Mouse (Mus musculus): Measurements from ENCODE around the gene Map4k2. TPM values are rescaled to one million over a fixed set of nuclear protein-coding genes. Genes with fewer than 3 reads are reported as not detected.
A peak's percentile ranks its signal among the peaks of the same experiment; 100 is the strongest.

The Map4k2 gene
- polyA plus RNA-seq, 1 experiment: 24.3 TPM

- no peak overlapping the region for H3K4me3 ChIP-seq (ENCODE audit: insufficient read depth, low read length)
- TF ChIP-seq CTCF (IDR thresholded peaks at IDR 0.05; ENCODE audit: borderline replicate concordance, insufficient read depth, low read length): peak; percentile 67; the same call in 1 of the 2 replicates
- no peak for TF ChIP-seq POLR2A (IDR thresholded peaks at IDR 0.05; ENCODE audit: low read depth, low read length)
- peaks cover 7% of the 10 kb centered on the region for H3K4me1 ChIP-seq (ENCODE audit: control insufficient read depth, insufficient read depth, low read length)
- H3K27ac ChIP-seq (ENCODE audit: insufficient read depth, low read length): no peak overlapping the region
These were observed 32.8 kb downstream of the Map4k2 start for GRCm38 (mm10) chr19:6373539-6374400.

- Histone ChIP-seq H3K4me1 (ENCODE audit: control insufficient read depth, insufficient read depth, low read length) (peaks cover 7% of the 10 kb centered on the region), H3K4me3 (ENCODE audit: insufficient read depth, low read length) (no peak overlapping the region), H3K27ac (ENCODE audit: insufficient read depth, low read length) (no peak overlapping the region)
- no peak for TF ChIP-seq POLR2A (IDR thresholded peaks at IDR 0.05; ENCODE audit: low read depth, low read length)
- no peak for TF ChIP-seq CTCF (IDR thresholded peaks at IDR 0.05; ENCODE audit: borderline replicate concordance, insufficient read depth, low read length)
These were observed 33.6 kb downstream of the Map4k2 start for GRCm38 (mm10) chr19:6374571-6374970.

GRCm38 (mm10) chr19:6375423-6376254 lies 34.7 kb downstream of the Map4k2 start:
- H3K27ac ChIP-seq (ENCODE audit: insufficient read depth, low read length): no peak overlapping the region
- no peak for TF ChIP-seq POLR2A (IDR thresholded peaks at IDR 0.05; ENCODE audit: low read depth, low read length)
- TF ChIP-seq CTCF (IDR thresholded peaks at IDR 0.05; ENCODE audit: borderline replicate concordance, insufficient read depth, low read length): no peak
- H3K4me3 ChIP-seq (ENCODE audit: insufficient read depth, low read length): no peak overlapping the region
- peaks cover 7% of the 10 kb centered on the region for H3K4me1 ChIP-seq (ENCODE audit: control insufficient read depth, insufficient read depth, low read length)

- Histone ChIP-seq H3K4me3 (ENCODE audit: insufficient read depth, low read length) (no peak overlapping the region), H3K27ac (ENCODE audit: insufficient read depth, low read length) (no peak overlapping the region), H3K4me1 (ENCODE audit: control insufficient read depth, insufficient read depth, low read length) (peaks cover 7% of the 10 kb centered on the region)
- TF ChIP-seq CTCF (IDR thresholded peaks at IDR 0.05; ENCODE audit: borderline replicate concordance, insufficient read depth, low read length) (peak; percentile 48; the same call in 1 of the 2 replicates), POLR2A (IDR thresholded peaks at IDR 0.05; ENCODE audit: low read depth, low read length) (no peak)
These were observed 35.3 kb downstream of the Map4k2 start for GRCm38 (mm10) chr19:6376255-6376564.

GRCm38 (mm10) chr19:6376643-6377042 lies 35.7 kb downstream of the Map4k2 start:
- no peak overlapping the region for H3K27ac ChIP-seq (ENCODE audit: insufficient read depth, low read length)

DNA sequence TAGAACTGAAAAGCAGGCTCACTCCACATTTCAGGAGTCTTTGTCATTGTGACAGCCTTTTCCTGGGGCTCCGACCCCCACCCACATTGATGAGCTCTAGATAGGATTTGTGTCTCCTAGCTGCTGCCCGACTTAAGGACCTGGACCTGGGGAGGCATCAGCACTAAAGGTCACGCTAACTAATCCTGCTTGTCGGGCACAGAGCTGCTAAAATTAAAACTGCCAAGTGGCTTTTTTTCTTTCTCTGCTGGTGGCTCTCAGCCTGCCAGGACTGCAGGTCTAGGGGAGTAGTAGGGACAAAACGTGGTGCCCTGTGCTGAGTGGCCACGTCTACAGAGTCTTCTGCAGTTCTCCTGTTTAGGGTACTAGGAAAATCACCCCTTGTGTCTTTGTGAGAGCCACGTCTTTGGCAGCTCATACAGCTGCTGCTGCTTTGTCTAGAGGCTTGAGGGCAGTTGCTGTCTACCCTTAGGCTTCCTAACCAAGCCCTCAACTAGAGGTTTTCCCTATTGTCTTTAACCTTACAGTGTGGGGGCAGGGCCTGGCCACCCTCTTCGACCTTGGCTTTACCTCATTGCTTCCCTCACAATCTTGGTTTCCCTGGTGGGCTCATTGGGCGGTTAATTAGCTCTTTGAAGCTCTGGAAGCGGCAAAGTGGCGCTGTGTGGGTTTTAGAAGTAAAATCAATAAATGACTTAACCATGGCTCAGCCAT lies 36.5 kb downstream of the Map4k2 start:
- Histone ChIP-seq H3K27ac (ENCODE audit: insufficient read depth, low read length) (no peak overlapping the region), H3K4me1 (ENCODE audit: control insufficient read depth, insufficient read depth, low read length) (no peaks in the 10 kb centered on the region), H3K4me3 (ENCODE audit: insufficient read depth, low read length) (no peak overlapping the region)
- TF ChIP-seq CTCF (IDR thresholded peaks at IDR 0.05; ENCODE audit: borderline replicate concordance, insufficient read depth, low read length): no peak
- TF ChIP-seq POLR2A (IDR thresholded peaks at IDR 0.05; ENCODE audit: low read depth, low read length): no peak

More at GRCm38 (mm10) chr19:6376643-6377042, 35.7 kb downstream of the Map4k2 start:
- TF ChIP-seq POLR2A (IDR thresholded peaks at IDR 0.05; ENCODE audit: low read depth, low read length): no peak
- no peak for TF ChIP-seq CTCF (IDR thresholded peaks at IDR 0.05; ENCODE audit: borderline replicate concordance, insufficient read depth, low read length)
- Histone ChIP-seq H3K4me1 (ENCODE audit: control insufficient read depth, insufficient read depth, low read length) (peaks cover 7% of the 10 kb centered on the region), H3K4me3 (ENCODE audit: insufficient read depth, low read length) (no peak overlapping the region)

- Histone ChIP-seq H3K27ac (ENCODE audit: insufficient read depth, low read length) (no peak overlapping the region), H3K4me3 (ENCODE audit: insufficient read depth, low read length) (no peak overlapping the region), H3K4me1 (ENCODE audit: control insufficient read depth, insufficient read depth, low read length) (no peaks in the 10 kb centered on the region)
- no peak for TF ChIP-seq CTCF (IDR thresholded peaks at IDR 0.05; ENCODE audit: borderline replicate concordance, insufficient read depth, low read length)
These were observed 39.7 kb downstream of the Map4k2 start for GRCm38 (mm10) chr19:6380411-6381166.

GRCm38 (mm10) chr19:6381238-6381637 lies 40.3 kb downstream of the Map4k2 start:
- Histone ChIP-seq H3K4me1 (ENCODE audit: control insufficient read depth, insufficient read depth, low read length) (no peaks in the 10 kb centered on the region), H3K4me3 (ENCODE audit: insufficient read depth, low read length) (no peak overlapping the region), H3K27ac (ENCODE audit: insufficient read depth, low read length) (no peak overlapping the region)
- TF ChIP-seq CTCF (IDR thresholded peaks at IDR 0.05; ENCODE audit: borderline replicate concordance, insufficient read depth, low read length): no peak
- TF ChIP-seq POLR2A (IDR thresholded peaks at IDR 0.05; ENCODE audit: low read depth, low read length): no peak

Measured in embryonic fibroblast, embryonic 13.5 days (primary cell).